In the genomic region with DNA sequence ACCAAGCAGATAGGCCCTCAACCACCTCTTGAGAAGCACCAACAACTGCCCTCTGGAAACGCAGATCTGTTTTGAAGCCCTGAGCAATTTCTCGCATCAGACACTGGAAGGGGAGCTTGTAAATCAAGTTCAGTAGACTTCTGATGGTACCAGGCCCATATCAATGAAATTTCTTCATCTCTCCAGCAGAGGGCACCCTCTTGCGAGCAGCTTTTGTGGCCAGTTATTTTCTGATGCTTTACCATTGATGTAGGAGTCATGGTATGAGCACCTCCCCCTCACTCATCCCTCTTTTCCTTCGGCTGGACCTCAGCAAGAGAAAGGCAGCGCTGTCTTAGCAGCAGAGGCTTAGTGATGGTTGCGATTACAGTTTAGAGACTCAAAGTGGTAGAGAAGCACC, we compare ENCODE assay signal across 9 mouse cellular contexts.
A peak's percentile ranks its signal among the peaks of the same experiment; 100 is the strongest.
DNase-seq lines count a peak whose midpoint lies in the region; ATAC-seq and TF ChIP-seq lines count a peak whose summit lies in the region.
"Had no signal": no experiment of that assay in that cellular context is flagged by ENCODE, and none has a peak within 500 bp of the region (broad histone marks: within the 10 kb centered on the region; RNA-seq: fewer than 3 reads in every experiment).

No protein-coding gene starts in this region.

- H3K9me3 ChIP-seq in kidney, embryonic 15.5 days (replicated peaks): no peaks in the 10 kb centered on the region
- H3K9me3 ChIP-seq in ES-Bruce4 (replicated peaks; ENCODE audit: control insufficient read depth, insufficient read depth, low read length, poor library complexity, severe bottlenecking): no peaks in the 10 kb centered on the region
- H3K9me3 ChIP-seq: lung, embryonic 15.5 days had no signal

- 40% methylated on average over 6 of the region's 6 CpGs for WGBS in kidney, embryonic 15.5 days

- peak; percentile 19 for TF ChIP-seq CTCF in ES-Bruce4 (IDR thresholded peaks at IDR 0.05; ENCODE audit: low read depth, low read length)

- H3K4me2 ChIP-seq in kidney, embryonic 15.5 days: no peak overlapping the region
- H3K4me2 ChIP-seq: lung, embryonic 15.5 days had no signal

- TF ChIP-seq POLR2A in ES-Bruce4 (IDR thresholded peaks at IDR 0.05; ENCODE audit: insufficient read depth, low read length): no peak

- H3K36me3 ChIP-seq in kidney, embryonic 15.5 days: no peaks in the 10 kb centered on the region
- H3K36me3 ChIP-seq in ES-Bruce4 (ENCODE audit: control insufficient read depth, insufficient read depth, low read length, poor library complexity, severe bottlenecking): no peaks in the 10 kb centered on the region
- H3K36me3 ChIP-seq: lung, embryonic 15.5 days had no signal

- no peak for TF ChIP-seq EP300 in ES-Bruce4 (IDR thresholded peaks at IDR 0.05; ENCODE audit: insufficient read depth, low read depth, low read length)

- no peak overlapping the region for H3K9ac ChIP-seq in kidney, embryonic 15.5 days
- H3K9ac ChIP-seq in ES-Bruce4 (ENCODE audit: low read depth, poor library complexity, severe bottlenecking): no peak overlapping the region
- H3K9ac ChIP-seq: lung, embryonic 15.5 days had no signal

- no peak overlapping the region for H3K27ac ChIP-seq in kidney, embryonic 15.5 days
- H3K27ac ChIP-seq in ES-Bruce4 (ENCODE audit: insufficient read depth, low read length): no peak overlapping the region
- H3K27ac ChIP-seq: lung, embryonic 15.5 days had no signal

- no peak overlapping the region for H3K4me3 ChIP-seq in kidney, embryonic 15.5 days (replicated peaks)
- no peak overlapping the region for H3K4me3 ChIP-seq in ES-Bruce4 (ENCODE audit: low read depth, low read length)
- H3K4me3 ChIP-seq: lung, embryonic 15.5 days had no signal

- no peaks in the 10 kb centered on the region for H3K4me1 ChIP-seq in kidney, embryonic 15.5 days
- H3K4me1 ChIP-seq in ES-Bruce4 (ENCODE audit: control insufficient read depth, insufficient read depth, low read length): no peaks in the 10 kb centered on the region
- H3K4me1 ChIP-seq: lung, embryonic 15.5 days had no signal

- peak; percentile 15 for DNase-seq in kidney, adult 9 months
- peak; percentile 39 for DNase-seq in NIH3T3 (ENCODE audit: low read depth)
- DNase-seq in kidney, postnatal 10 days: peak; percentile 18
- DNase-seq in urinary bladder, postnatal 25 days (ENCODE audit: low spot score): no peak
- DNase-seq in urinary bladder, postnatal 10 days (ENCODE audit: low spot score): no peak
- DNase-seq in testis, postnatal 14 days (ENCODE audit: low spot score): no peak

- ATAC-seq in kidney, embryonic 15.5 days (replicated peaks; ENCODE audit: low FRiP score): no peak

- no peaks in the 10 kb centered on the region for H3K27me3 ChIP-seq in kidney, embryonic 15.5 days
- no peaks in the 10 kb centered on the region for H3K27me3 ChIP-seq in ES-Bruce4 (ENCODE audit: control insufficient read depth, insufficient read depth, low read length, poor library complexity, severe bottlenecking)
- H3K27me3 ChIP-seq: lung, embryonic 15.5 days had no signal

Comparison
In these comparisons a context has a peak if more than half of its experiments do, and no peak if none do; other contexts are left out.
1. DNase-seq: peak in kidney, adult 9 months (single experiment), NIH3T3 (single experiment) and kidney, postnatal 10 days (single experiment); none in urinary bladder, postnatal 25 days (single experiment), urinary bladder, postnatal 10 days (single experiment) and testis, postnatal 14 days (single experiment).